ENCODE assay signal across 25 mouse cellular contexts in genomic region chr2:93124866-93125467, GRCm38 (mm10).
DNase-seq lines count a peak whose midpoint lies in the region; ATAC-seq lines count a peak whose summit lies in the region.
"Had no signal": no experiment of that assay in that cellular context is flagged by ENCODE, and none has a peak within 500 bp of the region (broad histone marks: within the 10 kb centered on the region; RNA-seq: fewer than 3 reads in every experiment).

No protein-coding gene starts in this region.

- DNase-seq in adrenal gland, adult (ENCODE audit: inconsistent age in 2 of 2, low spot score in 1 of 2), result peak; percentile 50 to 80
- no peak for DNase-seq in adrenal gland, postnatal 4 days (ENCODE audit: low spot score in 2 of 2)
- DNase-seq in hindbrain, embryonic 10.5 days (ENCODE audit: low spot score), result no peak
- peak; percentile 42 for DNase-seq in adrenal gland, postnatal 14 days
- DNase-seq in kidney, postnatal 36 days, result no peak
- no peak for DNase-seq in kidney, postnatal 14 days
- DNase-seq: B cell, adult 2 months; cerebellum, adult 11 months; cerebellum, adult 2 months; cerebellum, adult 9-11 months; cerebellum, postnatal 25 days; gastrocnemius, postnatal 25 days; heart, adult 2 months; heart, postnatal 14 days; heart, postnatal 4 days; kidney, adult 11 months had no signal

- H3K4me1 ChIP-seq in hindbrain, embryonic 10.5 days (replicated peaks), result peaks cover 50% of the 10 kb centered on the region
- peaks cover 15% of the 10 kb centered on the region for H3K4me1 ChIP-seq in hindbrain, embryonic 16.5 days (ENCODE audit: control insufficient read depth, insufficient read depth, low read depth, low read length)

- no peaks in the 10 kb centered on the region for H3K9me3 ChIP-seq in hindbrain, embryonic 10.5 days
- H3K9me3 ChIP-seq in hindbrain, embryonic 16.5 days (ENCODE audit: control insufficient read depth, low read length), result no peaks in the 10 kb centered on the region
- H3K9me3 ChIP-seq: embryonic facial prominence, embryonic 12.5 days; embryonic facial prominence, embryonic 15.5 days; heart, embryonic 10.5 days; heart, embryonic 13.5 days; hindbrain, embryonic 12.5 days; hindbrain, embryonic 15.5 days; intestine, embryonic 15.5 days had no signal

- no peaks in the 10 kb centered on the region for H3K36me3 ChIP-seq in hindbrain, embryonic 10.5 days
- no peaks in the 10 kb centered on the region for H3K36me3 ChIP-seq in hindbrain, embryonic 16.5 days (ENCODE audit: control insufficient read depth, insufficient read depth, low read length)
- H3K36me3 ChIP-seq: embryonic facial prominence, embryonic 12.5 days; embryonic facial prominence, embryonic 15.5 days; heart, embryonic 10.5 days; heart, embryonic 13.5 days; hindbrain, embryonic 12.5 days; hindbrain, embryonic 15.5 days; intestine, embryonic 15.5 days had no signal

- H3K9ac ChIP-seq in hindbrain, embryonic 16.5 days (ENCODE audit: low read depth, low read length), result no peak overlapping the region
- H3K9ac ChIP-seq: embryonic facial prominence, embryonic 12.5 days; embryonic facial prominence, embryonic 15.5 days; heart, embryonic 13.5 days; hindbrain, embryonic 12.5 days; hindbrain, embryonic 15.5 days; intestine, embryonic 15.5 days had no signal

- whole genome bisulfite sequencing in hindbrain, embryonic 10.5 days, result 89% methylated on average over 7 of the region's 7 CpGs
- 90% methylated on average over 7 of the region's 7 CpGs for WGBS in hindbrain, embryonic 16.5 days

- no peak overlapping the region for H3K4me3 ChIP-seq in hindbrain, embryonic 10.5 days
- H3K4me3 ChIP-seq in hindbrain, embryonic 16.5 days (ENCODE audit: low read length), result no peak overlapping the region
- H3K4me3 ChIP-seq: embryonic facial prominence, embryonic 12.5 days; embryonic facial prominence, embryonic 15.5 days; heart, adult 2 months; heart, embryonic 10.5 days; heart, embryonic 13.5 days; hindbrain, embryonic 12.5 days; hindbrain, embryonic 15.5 days; intestine, embryonic 15.5 days had no signal

- H3K27me3 ChIP-seq in hindbrain, embryonic 10.5 days (ENCODE audit: insufficient read depth, poor library complexity, severe bottlenecking), result peaks cover 7% of the 10 kb centered on the region; the same call in 1 of the 2 replicates
- H3K27me3 ChIP-seq in hindbrain, embryonic 16.5 days (replicated peaks; ENCODE audit: control insufficient read depth, insufficient read depth, low read length), result no peaks in the 10 kb centered on the region
- H3K27me3 ChIP-seq: embryonic facial prominence, embryonic 15.5 days; hindbrain, embryonic 12.5 days; hindbrain, embryonic 15.5 days; intestine, embryonic 15.5 days had no signal

- H3K27ac ChIP-seq in hindbrain, embryonic 10.5 days, result peak overlapping the region; percentile 53
- H3K27ac ChIP-seq in hindbrain, embryonic 16.5 days (ENCODE audit: low read depth, low read length), result no peak overlapping the region
- H3K27ac ChIP-seq: embryonic facial prominence, embryonic 12.5 days; embryonic facial prominence, embryonic 15.5 days; heart, adult 2 months; heart, embryonic 10.5 days; heart, embryonic 13.5 days; intestine, embryonic 15.5 days had no signal

- no peak for ATAC-seq in hindbrain, embryonic 16.5 days
- ATAC-seq: forebrain, embryonic 14.5 days; intestine, embryonic 15.5 days had no signal

- no peak overlapping the region for H3K4me2 ChIP-seq in hindbrain, embryonic 16.5 days (ENCODE audit: low read length)
- H3K4me2 ChIP-seq: embryonic facial prominence, embryonic 12.5 days; embryonic facial prominence, embryonic 15.5 days; heart, embryonic 13.5 days; hindbrain, embryonic 12.5 days; hindbrain, embryonic 15.5 days; intestine, embryonic 15.5 days had no signal

Comparison
In these comparisons a context has a peak if more than half of its experiments do, and no peak if none do; other contexts are left out.
1. DNase-seq: peak in adrenal gland, adult (2 of 2) and adrenal gland, postnatal 14 days (single experiment); none in adrenal gland, postnatal 4 days (0 of 2), hindbrain, embryonic 10.5 days (single experiment), kidney, postnatal 36 days (0 of 2) and kidney, postnatal 14 days (single experiment).